Mouse (Mus musculus) midbrain, embryonic 13.5 days (tissue): ENCODE measurements around the gene Terf2ip. TPM values are rescaled to one million over a fixed set of nuclear protein-coding genes. Genes with fewer than 3 reads are reported as not detected.
A peak's percentile ranks its signal among the peaks of the same experiment; 100 is the strongest.

ENCODE experiments used
- ATAC-seq: fragments of 200-750 bp; cut with Nextera tagmentation; 2 replicates; pipeline ENCODE4 v1.8.0; 2017; ENCODE audit warnings: mild to moderate bottlenecking, moderate TSS enrichment, moderate library complexity
- H3K27ac ChIP-seq: fragments of 300-500 bp; sonication (generic); 2 replicates; pipeline ENCODE4 v1.5.1; 2015; ENCODE audit warnings: inconsistent platforms, mild to moderate bottlenecking, moderate library complexity
- H3K27me3 ChIP-seq: fragments of 300-500 bp; sonication (generic); 2 replicates; pipeline ENCODE4 v1.6.1; 2015; ENCODE audit warnings: mild to moderate bottlenecking, inconsistent platforms
- H3K36me3 ChIP-seq: fragments of 300-500 bp; sonication (generic); 2 replicates; pipeline ENCODE4 v1.6.1; 2015; ENCODE audit warnings: mild to moderate bottlenecking, inconsistent platforms
- H3K4me1 ChIP-seq: fragments of 300-500 bp; sonication (generic); replicated peaks from 2 replicates; pipeline ENCODE4 v1.6.1; 2015; ENCODE audit warnings: inconsistent platforms
- H3K4me2 ChIP-seq: fragments of 300-500 bp; sonication (generic); replicated peaks from 2 replicates; pipeline ENCODE4 v1.6.1; 2015; ENCODE audit warnings: moderate library complexity, mild to moderate bottlenecking, inconsistent platforms
- H3K4me3 ChIP-seq: fragments of 300-500 bp; sonication (generic); replicated peaks from 2 replicates; pipeline ENCODE4 v1.5.1; 2015; ENCODE audit warnings: mild to moderate bottlenecking, inconsistent platforms
- H3K9ac ChIP-seq: fragments of 300-500 bp; sonication (generic); replicated peaks from 2 replicates; pipeline ENCODE4 v1.6.1; 2015; ENCODE audit warnings: mild to moderate bottlenecking, inconsistent platforms
- H3K9me3 ChIP-seq: fragments of 300-500 bp; sonication (generic); 2 replicates; pipeline ENCODE4 v1.6.1; 2016; ENCODE audit warnings: mild to moderate bottlenecking, inconsistent platforms
- WGBS: fragments of 180-500 bp; shearing (Covaris S2); methylation state at CpG from one replicate; pipeline ENCODE4 v1.1.7; 2015; 5-methylcytosine and 5-hydroxymethylcytosine counted together
- polyA plus RNA-seq: library from polyadenylated mRNA; unstranded; fragments of >200 nt; fragmentation: Nextera tagmentation; extraction: Ambion mirVana; gene quantifications from 2 replicates; pipeline ENCODE4 v1.2.1, GENCODE M21; 2015

Gene Terf2ip
- polyA plus RNA-seq, 1 experiment from 2014 or later, result 55.9 TPM

DNA sequence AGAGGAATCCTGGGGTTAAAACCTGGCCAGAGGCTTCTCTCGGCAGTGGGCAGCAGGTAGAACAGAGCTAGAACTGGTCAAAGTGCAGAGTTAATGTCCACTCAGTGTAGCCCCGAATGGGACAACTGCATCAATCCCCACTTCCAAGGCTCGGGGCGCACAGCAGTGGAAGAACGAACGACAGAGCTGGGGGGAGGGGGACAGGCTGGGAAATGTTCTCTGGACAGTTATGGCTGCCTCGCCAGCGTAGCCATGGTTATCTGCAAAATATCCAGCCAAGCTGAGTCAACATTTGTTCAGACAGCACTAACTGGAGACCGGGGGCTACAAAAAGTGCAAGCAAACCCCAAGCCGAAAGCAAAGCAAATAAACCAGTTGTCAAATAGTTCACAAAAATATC lies 33.1 kb upstream of the Terf2ip start:
- peaks cover 45% of the 10 kb centered on the region for H3K36me3 ChIP-seq
- no peak for ATAC-seq
- no peaks in the 10 kb centered on the region for H3K27me3 ChIP-seq
- no peak overlapping the region for H3K4me3 ChIP-seq
- no peaks in the 10 kb centered on the region for H3K9me3 ChIP-seq
- no peak overlapping the region for H3K4me2 ChIP-seq
- H3K9ac ChIP-seq, result no peak overlapping the region
- WGBS, result 79% methylated on average over 10 of the region's 10 CpGs
- no peak overlapping the region for H3K27ac ChIP-seq
- H3K4me1 ChIP-seq, result no peaks in the 10 kb centered on the region

DNA sequence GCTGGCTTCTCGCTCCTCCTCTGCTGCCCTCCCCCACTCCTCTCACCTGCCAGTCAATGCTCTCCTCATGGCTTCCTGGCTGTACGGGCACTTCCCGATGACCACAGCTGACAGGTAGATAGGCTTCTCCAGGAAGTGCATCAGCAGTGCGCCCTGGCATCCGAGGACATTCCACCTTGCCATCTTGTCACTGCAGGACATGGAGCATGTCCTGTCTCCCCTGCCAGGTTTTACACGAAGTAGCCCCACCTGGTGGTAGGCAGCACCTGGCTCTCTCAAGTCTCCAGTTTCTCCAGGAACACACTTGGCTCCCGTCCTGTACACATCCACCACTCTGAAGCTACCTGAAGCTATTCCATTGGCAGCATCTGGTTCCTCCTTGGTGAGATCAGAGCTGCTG lies 29.1 kb upstream of the Terf2ip start:
- Histone ChIP-seq H3K27ac (no peak overlapping the region), H3K27me3 (no peaks in the 10 kb centered on the region), H3K4me1 (no peaks in the 10 kb centered on the region), H3K4me3 (no peak overlapping the region), H3K9me3 (no peaks in the 10 kb centered on the region), H3K4me2 (no peak overlapping the region), H3K9ac (no peak overlapping the region), H3K36me3 (peaks cover 50% of the 10 kb centered on the region)
- WGBS, result 82% methylated on average over 7 of the region's 7 CpGs
- ATAC-seq, result no peak

DNA sequence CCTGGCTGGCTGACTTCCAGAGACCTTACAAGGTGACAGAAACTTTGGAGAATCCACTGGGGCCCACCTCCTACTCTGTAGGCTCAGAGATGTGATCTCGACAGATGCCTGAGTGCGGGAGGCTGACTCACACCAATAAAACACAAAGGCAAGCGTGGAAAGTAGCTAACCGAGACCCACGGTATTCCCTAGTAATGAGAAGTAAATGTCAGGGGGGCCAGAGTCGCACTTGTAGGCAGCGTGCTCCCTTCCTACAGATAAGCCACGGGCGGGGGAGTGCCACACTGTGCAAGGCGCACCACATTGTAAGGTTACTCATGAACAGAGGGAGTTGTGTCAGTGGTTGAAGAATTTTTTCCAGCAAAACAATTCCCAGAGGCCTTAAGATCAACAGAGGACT lies 26.7 kb upstream of the Terf2ip start:
- H3K9me3 ChIP-seq, result no peaks in the 10 kb centered on the region
- no peak overlapping the region for H3K27ac ChIP-seq
- no peak overlapping the region for H3K4me2 ChIP-seq
- no peaks in the 10 kb centered on the region for H3K27me3 ChIP-seq
- H3K9ac ChIP-seq, result no peak overlapping the region
- peaks cover 54% of the 10 kb centered on the region for H3K36me3 ChIP-seq
- no peak for ATAC-seq
- H3K4me3 ChIP-seq, result no peak overlapping the region
- WGBS, result 92% methylated on average over 10 of the region's 10 CpGs
- H3K4me1 ChIP-seq, result no peaks in the 10 kb centered on the region

DNA sequence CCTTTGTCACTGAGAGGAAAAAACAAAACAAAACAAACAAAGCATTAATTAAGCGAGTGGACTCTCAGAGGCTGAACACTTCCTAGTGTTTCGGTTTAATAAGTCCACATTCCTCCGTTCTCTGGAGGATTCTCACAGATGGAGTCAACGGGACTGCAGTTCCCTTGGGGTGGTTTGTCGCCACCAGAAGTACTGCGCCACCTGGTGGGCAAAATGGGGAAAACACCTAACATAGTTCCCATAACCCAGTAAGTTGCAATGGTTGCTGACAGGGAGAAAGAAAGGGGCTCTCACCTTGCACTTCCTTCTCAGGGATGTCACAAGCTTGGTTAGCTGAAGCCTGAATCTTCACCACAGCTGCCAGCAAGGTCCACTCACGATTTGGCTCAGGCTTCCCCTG lies 21.3 kb upstream of the Terf2ip start:
- peaks cover 52% of the 10 kb centered on the region for H3K36me3 ChIP-seq
- no peak overlapping the region for H3K9ac ChIP-seq
- H3K4me1 ChIP-seq, result peaks cover 10% of the 10 kb centered on the region
- no peak overlapping the region for H3K27ac ChIP-seq
- no peak overlapping the region for H3K4me2 ChIP-seq
- no peaks in the 10 kb centered on the region for H3K9me3 ChIP-seq
- ATAC-seq, result no peak
- no peak overlapping the region for H3K4me3 ChIP-seq
- no peaks in the 10 kb centered on the region for H3K27me3 ChIP-seq
- 21% methylated on average over 7 of the region's 7 CpGs for WGBS

DNA sequence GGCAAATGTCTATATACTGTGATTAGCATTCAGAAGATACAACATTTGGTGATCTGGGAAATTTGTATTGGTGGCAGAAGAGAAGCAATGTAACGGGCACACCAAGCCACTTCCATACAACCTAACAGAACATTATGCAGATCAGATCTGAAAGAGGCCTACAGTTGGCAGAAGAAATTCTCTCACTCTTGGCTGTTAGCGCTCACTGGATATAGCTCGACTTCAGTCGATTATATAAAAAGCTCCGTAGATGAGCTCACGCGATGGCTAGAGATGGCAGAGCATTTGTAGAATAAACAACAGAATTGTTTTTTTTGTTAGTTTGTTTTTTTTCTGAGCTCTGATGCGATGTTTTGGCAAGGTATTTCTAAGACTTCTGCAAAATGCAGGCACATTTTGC lies 19.9 kb upstream of the Terf2ip start:
- Histone ChIP-seq H3K4me1 (peaks cover 10% of the 10 kb centered on the region), H3K4me2 (peak overlapping the region; percentile 76), H3K4me3 (peak overlapping the region; percentile 76), H3K27ac (no peak overlapping the region), H3K27me3 (no peaks in the 10 kb centered on the region), H3K36me3 (peaks cover 58% of the 10 kb centered on the region), H3K9me3 (no peaks in the 10 kb centered on the region), H3K9ac (peak overlapping the region; percentile 81; the same call in 1 of the 2 replicates)
- ATAC-seq, result no peak
- 66% methylated on average over 8 of the region's 8 CpGs for WGBS

DNA sequence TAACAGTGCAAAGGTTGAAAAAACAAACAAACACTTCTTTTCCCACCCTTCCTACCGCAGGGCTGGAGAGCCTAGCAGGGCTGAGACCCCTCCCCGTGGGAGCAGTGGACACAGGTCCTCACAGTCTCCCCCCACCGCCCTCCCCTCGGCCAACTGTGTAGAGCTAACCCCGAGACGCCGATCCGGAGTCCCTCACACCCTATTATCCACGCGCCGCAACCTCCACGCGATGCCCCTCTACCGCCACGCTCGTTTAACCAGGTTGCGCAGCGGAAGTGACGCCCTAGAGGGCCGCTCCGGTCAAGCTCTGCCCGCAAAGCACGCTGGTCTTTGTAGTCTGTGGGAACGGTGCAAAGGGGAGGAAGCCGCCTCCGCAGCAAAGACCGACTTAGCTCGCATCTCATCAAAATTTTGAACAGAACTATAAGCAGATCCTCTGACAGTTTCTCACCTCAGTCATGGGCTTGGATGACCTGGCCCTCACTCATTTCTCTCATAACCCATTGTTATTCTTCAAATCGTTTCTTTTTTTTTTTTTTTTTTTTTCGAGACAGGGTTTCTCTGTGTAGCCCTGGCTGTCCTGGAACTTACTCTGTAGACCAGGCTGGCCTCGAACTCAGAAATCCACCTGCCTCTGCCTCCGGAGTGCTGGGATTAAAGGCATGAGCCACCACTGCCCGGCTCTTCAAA lies 19.0 kb upstream of the Terf2ip start, which contains the start of gene Adat1:
TSS of gene Adat1 (minus strand) at position 290 of the 690 bp plus-strand sequence.
- Histone ChIP-seq H3K27me3 (no peaks in the 10 kb centered on the region), H3K4me3 (peak within 1 kb of the TSS; percentile 76), H3K9me3 (no peaks in the 10 kb centered on the region), H3K9ac (peak within 1 kb of the TSS; percentile 81), H3K4me1 (peaks cover 10% of the 10 kb centered on the region), H3K27ac (no peak within 1 kb of the TSS), H3K36me3 (peaks cover 59% of the 10 kb centered on the region), H3K4me2 (peak within 1 kb of the TSS; percentile 76)
- ATAC-seq, result peak; percentile 99
- 4% methylated on average over 33 of the region's 33 CpGs for WGBS

DNA sequence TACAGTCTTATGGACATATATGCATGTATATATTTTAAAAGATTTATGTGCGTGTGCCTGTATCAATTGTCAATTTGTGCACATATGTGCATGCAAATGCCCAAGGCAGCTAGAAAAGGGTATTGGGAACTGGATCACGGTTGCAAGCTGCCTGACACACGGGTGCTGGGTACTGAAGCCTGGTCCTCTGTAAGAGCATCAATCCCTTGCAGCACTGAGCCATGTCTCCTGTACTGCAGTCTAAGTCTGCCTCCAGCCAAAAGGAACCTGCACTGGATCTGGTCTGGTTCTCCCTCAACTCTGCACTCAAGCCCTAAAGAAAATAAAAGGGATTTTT lies 18.5 kb upstream of the Terf2ip start:
- WGBS, result 71% methylated on average over 3 of the region's 3 CpGs
- peaks cover 10% of the 10 kb centered on the region for H3K4me1 ChIP-seq
- peak overlapping the region; percentile 76 for H3K4me2 ChIP-seq
- H3K9me3 ChIP-seq, result no peaks in the 10 kb centered on the region
- H3K27me3 ChIP-seq, result no peaks in the 10 kb centered on the region
- ATAC-seq, result peak; percentile 47
- H3K9ac ChIP-seq, result no peak overlapping the region
- no peak overlapping the region for H3K27ac ChIP-seq
- peaks cover 61% of the 10 kb centered on the region for H3K36me3 ChIP-seq
- H3K4me3 ChIP-seq, result peak overlapping the region; percentile 76; the same call in 1 of the 2 replicates

DNA sequence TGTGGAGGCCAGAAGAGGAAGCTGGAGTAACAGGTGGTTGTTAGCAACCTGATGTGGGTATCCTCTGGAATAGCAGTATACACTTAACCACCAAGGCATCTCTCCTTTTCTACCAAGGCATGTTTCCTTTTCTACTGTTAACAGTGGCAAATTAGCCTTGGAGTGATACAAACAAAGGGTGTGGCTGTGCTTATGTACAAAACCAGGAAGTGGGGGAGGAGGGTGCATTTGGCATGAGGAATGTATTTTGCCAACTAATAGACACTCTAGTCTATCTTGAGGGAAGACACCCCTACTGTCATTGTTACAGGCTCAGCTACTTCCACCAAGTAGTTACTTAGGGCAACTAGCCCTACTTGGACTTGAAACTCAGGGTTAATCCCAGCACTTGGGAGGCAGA lies 6.4 kb upstream of the Terf2ip start:
- Histone ChIP-seq H3K36me3 (peaks cover 64% of the 10 kb centered on the region), H3K27ac (no peak overlapping the region), H3K4me1 (peaks cover 8% of the 10 kb centered on the region), H3K4me2 (no peak overlapping the region), H3K9ac (no peak overlapping the region), H3K4me3 (no peak overlapping the region), H3K27me3 (no peaks in the 10 kb centered on the region), H3K9me3 (no peaks in the 10 kb centered on the region)
- no peak for ATAC-seq

DNA sequence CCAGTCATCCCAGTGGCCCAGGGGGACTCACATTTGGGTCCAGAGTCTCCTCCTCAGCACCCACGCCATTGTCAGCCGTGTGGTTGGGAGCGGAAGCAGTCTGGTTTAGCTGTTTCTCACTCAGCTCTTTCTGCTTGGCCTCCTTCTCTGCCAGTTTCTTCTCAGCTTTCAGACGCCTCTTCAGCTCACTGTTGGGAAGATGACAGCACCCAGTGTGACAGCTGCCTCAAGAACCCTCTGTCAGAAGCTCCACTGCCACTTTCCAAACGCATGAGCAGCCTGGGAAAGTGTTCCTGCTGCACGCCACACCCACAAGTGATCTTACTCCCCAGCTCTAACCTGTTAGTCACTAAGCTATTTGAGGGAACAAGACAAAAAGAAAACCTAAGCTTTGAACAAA lies 5.6 kb upstream of the Terf2ip start:
- no peak overlapping the region for H3K4me3 ChIP-seq
- no peak for ATAC-seq
- no peak overlapping the region for H3K9ac ChIP-seq
- no peak overlapping the region for H3K27ac ChIP-seq
- no peak overlapping the region for H3K4me2 ChIP-seq
- H3K9me3 ChIP-seq, result no peaks in the 10 kb centered on the region
- H3K27me3 ChIP-seq, result no peaks in the 10 kb centered on the region
- 95% methylated on average over 6 of the region's 6 CpGs for WGBS
- H3K36me3 ChIP-seq, result peaks cover 56% of the 10 kb centered on the region
- peaks cover 17% of the 10 kb centered on the region for H3K4me1 ChIP-seq

DNA sequence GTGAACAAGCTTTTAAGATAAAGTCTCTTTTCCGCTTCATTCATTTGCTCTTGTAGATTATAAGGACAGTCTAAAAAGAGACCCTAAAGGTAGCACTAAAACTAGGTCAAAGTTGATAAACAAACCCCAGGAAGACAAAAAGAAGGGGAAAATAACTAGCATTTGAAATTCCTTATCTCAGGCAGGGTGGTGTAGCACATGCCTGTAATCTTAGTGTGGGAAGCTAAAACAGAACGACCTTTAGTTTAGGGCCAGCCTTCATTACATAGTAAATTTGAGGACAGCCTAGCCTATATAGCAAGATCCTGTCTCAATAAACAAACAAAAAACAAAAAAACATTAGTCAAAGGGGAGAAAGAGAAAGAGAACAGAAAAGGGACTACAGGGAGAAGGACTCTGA lies 3.5 kb upstream of the Terf2ip start:
- no peak for ATAC-seq
- no peak overlapping the region for H3K9ac ChIP-seq
- peaks cover 35% of the 10 kb centered on the region for H3K36me3 ChIP-seq
- no peak overlapping the region for H3K27ac ChIP-seq
- H3K4me2 ChIP-seq, result no peak overlapping the region
- 98% methylated on average over 2 of the region's 2 CpGs for WGBS
- H3K9me3 ChIP-seq, result no peaks in the 10 kb centered on the region
- no peak overlapping the region for H3K4me3 ChIP-seq
- peaks cover 24% of the 10 kb centered on the region for H3K4me1 ChIP-seq
- H3K27me3 ChIP-seq, result no peaks in the 10 kb centered on the region

DNA sequence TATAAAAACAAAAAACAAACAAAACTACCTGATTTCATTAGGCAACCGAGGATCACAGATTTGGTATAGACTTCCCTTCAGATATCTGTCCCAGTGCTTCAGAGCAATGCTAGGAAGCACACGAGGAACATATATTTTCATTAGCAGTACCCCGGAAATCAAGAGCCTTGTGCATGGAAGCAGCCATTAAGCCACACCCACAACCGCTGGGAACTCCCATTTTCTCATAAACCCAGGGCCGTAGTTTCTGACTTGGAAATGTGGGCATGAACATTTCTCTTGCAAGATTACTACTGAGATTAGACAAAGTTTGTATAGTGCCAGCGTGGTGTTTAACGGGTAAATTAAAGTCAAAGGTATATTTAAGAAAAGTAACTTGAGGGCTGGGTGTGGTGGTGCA lies 1.6 kb upstream of the Terf2ip start:
- no peak overlapping the region for H3K27ac ChIP-seq
- no peak for ATAC-seq
- H3K4me3 ChIP-seq, result peak overlapping the region; percentile 68; the same call in 1 of the 2 replicates
- H3K4me1 ChIP-seq, result peaks cover 31% of the 10 kb centered on the region
- WGBS, result 95% methylated on average over 7 of the region's 7 CpGs
- no peaks in the 10 kb centered on the region for H3K9me3 ChIP-seq
- H3K27me3 ChIP-seq, result no peaks in the 10 kb centered on the region
- peaks cover 19% of the 10 kb centered on the region for H3K36me3 ChIP-seq
- H3K4me2 ChIP-seq, result 0 out of 2 replicates have a peak overlapping the region, but pooled peaks have one; percentile 89
- H3K9ac ChIP-seq, result no peak overlapping the region

DNA sequence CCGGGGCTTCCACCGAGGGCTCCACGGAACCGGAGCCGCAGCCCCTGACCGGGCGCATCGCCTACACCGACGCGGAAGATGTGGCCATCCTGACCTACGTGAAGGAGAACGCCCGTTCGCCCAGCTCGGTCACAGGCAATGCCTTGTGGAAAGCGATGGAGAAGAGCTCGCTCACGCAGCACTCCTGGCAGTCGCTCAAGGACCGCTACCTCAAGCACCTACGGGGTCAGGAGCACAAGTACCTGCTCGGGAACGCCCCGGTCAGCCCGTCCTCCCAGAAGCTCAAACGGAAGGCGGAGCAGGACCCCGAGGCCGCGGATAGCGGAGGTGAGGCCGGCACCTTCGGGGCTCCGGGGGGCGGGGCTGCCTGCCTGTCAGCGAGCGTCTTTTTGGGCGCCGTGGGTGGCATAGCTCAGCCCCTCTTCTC lies 631 bp downstream of the Terf2ip start:
- Histone ChIP-seq H3K9ac (peak overlapping the region; percentile 86), H3K36me3 (peaks cover 20% of the 10 kb centered on the region), H3K4me1 (peaks cover 31% of the 10 kb centered on the region), H3K4me3 (peak overlapping the region; percentile 68), H3K9me3 (no peaks in the 10 kb centered on the region), H3K27me3 (no peaks in the 10 kb centered on the region), H3K4me2 (peak overlapping the region; percentile 89), H3K27ac (peak overlapping the region; percentile 80)
- no peak; the same call in 1 of the 2 replicates for ATAC-seq
- under 1% methylated on average over 40 of the region's 40 CpGs for WGBS

DNA sequence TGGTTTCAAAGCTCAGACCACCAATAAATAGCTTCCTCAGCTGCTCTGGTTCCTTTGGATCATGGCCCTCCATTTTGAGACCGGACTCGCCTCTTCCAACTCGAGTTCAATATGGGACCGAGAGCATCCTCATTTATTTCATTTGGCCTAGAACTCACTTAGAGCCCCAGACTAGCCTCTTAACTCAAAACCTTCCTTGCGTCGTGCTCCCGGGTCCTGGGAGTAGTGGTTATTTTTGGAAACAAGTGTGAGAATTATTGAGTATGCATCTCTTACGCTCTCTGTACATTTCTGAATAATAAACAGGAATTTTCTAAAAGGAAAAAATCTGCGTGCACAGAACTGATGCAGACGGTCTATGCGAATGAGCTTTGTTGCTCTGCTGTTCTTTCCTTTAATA lies 3.7 kb downstream of the Terf2ip start, which contains the start of gene Gm6793:
TSS of gene Gm6793 (minus strand) at position 101 of the 400 bp plus-strand sequence.
- H3K4me2 ChIP-seq, result no peak within 1 kb of the TSS
- H3K4me1 ChIP-seq, result peaks cover 21% of the 10 kb centered on the region
- no peak within 1 kb of the TSS for H3K27ac ChIP-seq
- WGBS, result 95% methylated on average over 11 of the region's 11 CpGs
- H3K9me3 ChIP-seq, result no peaks in the 10 kb centered on the region
- H3K36me3 ChIP-seq, result peaks cover 42% of the 10 kb centered on the region
- ATAC-seq, result no peak
- no peak within 1 kb of the TSS for H3K4me3 ChIP-seq
- no peak within 1 kb of the TSS for H3K9ac ChIP-seq
- H3K27me3 ChIP-seq, result no peaks in the 10 kb centered on the region
